Mouse (Mus musculus) intestine, embryonic 15.5 days (tissue): Measurements from ENCODE around the gene Rab25. TPM values are rescaled to one million over a fixed set of nuclear protein-coding genes. Genes with fewer than 3 reads are reported as not detected.
A peak's percentile ranks its signal among the peaks of the same experiment; 100 is the strongest.

Experiments
- ATAC-seq: fragments of 200-750 bp; cut with Nextera tagmentation; 2 replicates; pipeline ENCODE4 v1.8.0; 2017; ENCODE audit warnings: moderate TSS enrichment, moderate library complexity
- H3K27ac ChIP-seq: fragments of 300-500 bp; sonication (generic); 2 replicates; pipeline ENCODE4 v1.5.1; 2015; ENCODE audit warnings: mild to moderate bottlenecking, inconsistent platforms
- H3K27me3 ChIP-seq: fragments of 300-500 bp; sonication (generic); replicated peaks from 2 replicates; pipeline ENCODE4 v1.6.1; 2015; ENCODE audit warnings: inconsistent platforms
- H3K36me3 ChIP-seq: fragments of 300-500 bp; sonication (generic); 2 replicates; pipeline ENCODE4 v1.6.1; 2015; ENCODE audit warnings: inconsistent platforms
- H3K4me1 ChIP-seq: fragments of 300-500 bp; sonication (generic); replicated peaks from 2 replicates; pipeline ENCODE4 v1.6.1; 2015; ENCODE audit warnings: inconsistent platforms
- H3K4me2 ChIP-seq: fragments of 300-500 bp; sonication (generic); replicated peaks from 2 replicates; pipeline ENCODE4 v1.6.1; 2015; ENCODE audit warnings: mild to moderate bottlenecking, inconsistent platforms
- H3K4me3 ChIP-seq: fragments of 300-500 bp; sonication (generic); replicated peaks from 2 replicates; pipeline ENCODE4 v1.5.1; 2015; ENCODE audit warnings: inconsistent platforms
- H3K9ac ChIP-seq: fragments of 300-500 bp; sonication (generic); 2 replicates; pipeline ENCODE4 v1.6.1; 2015; ENCODE audit warnings: inconsistent platforms
- H3K9me3 ChIP-seq: fragments of 300-500 bp; sonication (generic); 2 replicates; pipeline ENCODE4 v1.6.1; 2016; ENCODE audit warnings: inconsistent platforms
- WGBS: fragments of 180-500 bp; shearing (Covaris S2); methylation state at CpG from one replicate; pipeline ENCODE4 v1.1.7; 2015; 5-methylcytosine and 5-hydroxymethylcytosine counted together
- microRNA counts: library from miRNA; unstranded; fragments of <30 nt; microRNA quantifications from one replicate; lab custom pipeline; 2016
- polyA plus RNA-seq: library from polyadenylated mRNA; unstranded; fragments of >200 nt; fragmentation: Nextera tagmentation; extraction: Ambion mirVana; gene quantifications from 2 replicates; pipeline ENCODE4 v1.2.1, GENCODE M21; 2015

Rab25 gene
- polyA plus RNA-seq, 1 experiment from 2014 or later: 75.2 TPM

GRCm38 (mm10) chr3:88493706-88494582, 54.2 kb downstream of the Rab25 start:
- H3K4me3 ChIP-seq: no peak overlapping the region
- H3K4me1 ChIP-seq: peaks cover 58% of the 10 kb centered on the region
- H3K27ac ChIP-seq: peak overlapping the region; percentile 61
- peak overlapping the region; percentile 88; the same call in 1 of the 2 replicates for H3K4me2 ChIP-seq
- ATAC-seq: no peak
- no peak overlapping the region for H3K9ac ChIP-seq
- H3K9me3 ChIP-seq: no peaks in the 10 kb centered on the region
- H3K36me3 ChIP-seq: no peaks in the 10 kb centered on the region
- WGBS: 70% methylated on average over 11 of the region's 11 CpGs
- no peaks in the 10 kb centered on the region for H3K27me3 ChIP-seq

MicroRNA genes within 50 kb of the gene (microRNA counts, 519-probe panel; counts per million panel counts)
- 97.1 counts per million, percentile 29 among the panel's probes with 10 or more counts for microRNA mmu-miR-1905 (lab: Ali Mortazavi, UCI)

Other genes starting within 250 kb of the Rab25 start
- 268 and 282 TPM in 2 replicates for gene Glmp, start 223.3 kb downstream of the Rab25 start, polyA plus RNA-seq
- 20.6 and 21.6 TPM in 2 replicates for gene Tmem79, start 212.2 kb downstream of the Rab25 start, polyA plus RNA-seq
- gene Smg5, start 212.0 kb downstream of the Rab25 start, polyA plus RNA-seq: 39.9 and 45.8 TPM in 2 replicates
- 3.7 and 4.2 TPM in 2 replicates for gene Paqr6, start 183.7 kb downstream of the Rab25 start, polyA plus RNA-seq
- 1.3 and 2.7 TPM in 2 replicates for gene Bglap3, start 175.6 kb downstream of the Rab25 start, polyA plus RNA-seq
- gene Bglap2, start 169.6 kb downstream of the Rab25 start, polyA plus RNA-seq: not detected in 2 replicates
- not detected in 2 replicates for gene Bglap, start 163.8 kb downstream of the Rab25 start, polyA plus RNA-seq
- 127 and 128 TPM in 2 replicates for gene Pmf1, start 138.0 kb downstream of the Rab25 start, polyA plus RNA-seq
- gene Slc25a44, start 123.2 kb downstream of the Rab25 start, polyA plus RNA-seq: 17.2 and 17.3 TPM in 2 replicates
- gene Sema4a, start 87.1 kb downstream of the Rab25 start, polyA plus RNA-seq: 30.9 and 39.2 TPM in 2 replicates
- 120 TPM in 2 replicates for gene Lmna, start 38.3 kb downstream of the Rab25 start, polyA plus RNA-seq
- 9.6 and 11.2 TPM in 2 replicates for gene Mex3a, start 15.9 kb downstream of the Rab25 start, polyA plus RNA-seq
- gene Lamtor2, start 4.8 kb upstream of the Rab25 start, polyA plus RNA-seq: 188 and 231 TPM in 2 replicates
- gene Ubqln4, start 5.5 kb upstream of the Rab25 start, polyA plus RNA-seq: 43.6 and 43.7 TPM in 2 replicates
- 338 and 390 TPM in 2 replicates for gene Ssr2, start 27.6 kb upstream of the Rab25 start, polyA plus RNA-seq
- gene Arhgef2, start 57.7 kb upstream of the Rab25 start, polyA plus RNA-seq: 60.4 and 61.2 TPM in 2 replicates
- not detected in 2 replicates for gene Rxfp4, start 104.8 kb upstream of the Rab25 start, polyA plus RNA-seq
- 72.4 and 75.8 TPM in 2 replicates for gene Khdc4, start 137.5 kb upstream of the Rab25 start, polyA plus RNA-seq
- gene Rit1, start 168.5 kb upstream of the Rab25 start, polyA plus RNA-seq: 44.9 and 52.7 TPM in 2 replicates
- 20.3 and 22.2 TPM in 2 replicates for gene Syt11, start 226.9 kb upstream of the Rab25 start, polyA plus RNA-seq